Mouse (Mus musculus): ENCODE data around the gene Ndufa3. TPM values are rescaled to one million over a fixed set of nuclear protein-coding genes. Genes with fewer than 3 reads are reported as not detected.

The Ndufa3 gene
- total and polyA plus RNA-seq, 3 experiments, result 180 to 246 TPM; not detected in 1

DNA sequence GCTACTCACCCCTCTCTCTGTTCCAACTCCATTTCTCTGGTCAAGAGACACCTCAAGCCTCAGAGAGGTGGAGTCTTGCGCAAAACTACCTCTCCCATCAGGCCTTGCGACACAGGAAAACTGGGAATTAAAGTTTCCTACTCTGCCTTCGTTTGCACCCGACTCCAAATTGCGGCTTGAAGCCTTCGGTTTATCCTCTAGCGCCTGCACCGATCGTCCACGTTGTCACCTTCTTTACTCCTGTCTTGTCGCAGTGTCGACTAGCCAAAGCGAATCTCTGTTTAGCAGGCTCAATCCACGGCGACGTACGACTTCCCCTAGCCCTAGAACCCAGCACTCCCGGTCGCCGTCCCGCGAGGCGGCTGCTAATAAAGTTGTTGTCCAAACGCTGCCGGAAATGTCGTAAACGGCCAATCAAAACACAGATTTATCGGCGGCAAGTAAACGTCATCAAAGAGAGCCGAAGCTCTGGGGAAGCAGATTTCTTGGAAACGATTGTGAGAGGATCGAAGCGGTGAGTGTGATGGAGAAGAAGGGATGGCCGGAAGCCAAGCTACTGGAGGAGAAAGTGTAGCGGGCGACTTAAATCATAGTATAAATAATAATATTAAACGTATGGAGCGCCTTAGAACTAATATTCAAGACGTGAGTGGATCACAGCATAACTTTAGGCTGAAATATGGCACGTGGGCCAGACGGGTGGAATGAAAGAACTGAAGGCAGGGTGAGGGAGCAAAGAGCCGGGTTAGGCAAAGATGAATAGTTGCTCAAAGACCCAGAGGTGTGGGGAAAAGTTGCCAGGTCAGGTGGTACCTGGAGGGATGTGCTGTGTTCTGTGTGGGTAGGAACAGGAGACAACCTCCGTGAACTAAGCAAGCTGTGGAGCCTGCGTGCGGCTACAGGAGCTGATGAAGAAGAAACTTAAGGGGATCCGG lies 12.6 kb downstream of the Ndufa3 start, which contains the start of the genes Tfpt and Prpf31 (continued):
- no peak for TF ChIP-seq ZKSCAN1 (IDR thresholded peaks at IDR 0.05; ENCODE audit: low read depth, low read length)
- TF ChIP-seq BHLHE40 (IDR thresholded peaks at IDR 0.05; ENCODE audit: borderline replicate concordance, low read depth, low read length), result no peak
- no peak for TF ChIP-seq MEF2A (IDR thresholded peaks at IDR 0.05; ENCODE audit: extremely low read depth, insufficient replicate concordance, low read depth, low read length, poor library complexity, severe bottlenecking)

DNA sequence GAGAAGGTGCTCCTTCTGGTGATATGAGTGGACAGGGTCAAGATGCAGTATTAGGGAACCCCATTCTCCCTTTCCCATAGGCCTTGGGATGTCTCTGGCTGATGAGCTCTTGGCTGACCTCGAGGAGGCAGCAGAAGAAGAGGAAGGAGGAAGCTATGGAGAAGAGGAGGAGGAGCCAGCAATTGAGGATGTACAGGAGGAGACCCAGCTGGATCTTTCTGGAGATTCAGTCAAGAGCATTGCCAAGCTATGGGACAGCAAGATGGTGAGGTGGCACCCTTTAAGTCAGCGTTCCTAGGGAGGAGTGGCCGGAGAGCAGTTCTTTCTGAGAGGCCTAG lies 13.3 kb downstream of the Ndufa3 start:
- Histone ChIP-seq H3K27ac (ENCODE audit: control insufficient read depth, low read depth, low read length) (peak overlapping the region; percentile 60; the same call in 1 of the 2 replicates), H3K27me3 (ENCODE audit: control insufficient read depth in 1 of 2, insufficient read depth in 2 of 2, low read length in 2 of 2) (no peaks in the 10 kb centered on the region), H3K36me3 (ENCODE audit: control insufficient read depth in 1 of 2, insufficient read depth in 2 of 2, low read length in 2 of 2) (peaks cover 0 to 6% of the 10 kb centered on the region in 2 experiments; a peak in 3 of 4 replicates), H3K79me2 (ENCODE audit: control insufficient read depth, insufficient read depth, low read length, poor library complexity) (peaks cover 31% of the 10 kb centered on the region), H3K9ac (ENCODE audit: control insufficient read depth, low read depth, low read length, poor library complexity, severe bottlenecking) (peak overlapping the region; percentile 86), H3K9me3 (replicated peaks; ENCODE audit: insufficient read depth, low read length) (no peaks in the 10 kb centered on the region), H3K4me3 (ENCODE audit: control insufficient read depth in 1 of 2, insufficient read depth in 1 of 2, low read depth in 2 of 2, low read length in 2 of 2) (peak overlapping the region; percentile 65 to 98), H3K4me1 (ENCODE audit: control insufficient read depth in 1 of 2, insufficient read depth in 2 of 2, low read length in 2 of 2) (peaks cover 0 to 9% of the 10 kb centered on the region in 2 experiments; a peak in 2 of 4 replicates)
- TF ChIP-seq GATA1 (IDR thresholded peaks at IDR 0.05; ENCODE audit: low read depth, low read length) (no peak), BHLHE40 (IDR thresholded peaks at IDR 0.05; ENCODE audit: borderline replicate concordance, low read depth, low read length) (no peak), USF2 (IDR thresholded peaks at IDR 0.05; ENCODE audit: borderline replicate concordance in 1 of 2, insufficient read depth in 1 of 2, low read depth in 1 of 2, low read length in 2 of 2) (no peak), EP300 (IDR thresholded peaks at IDR 0.05; ENCODE audit: low read depth in 1 of 2, low read length in 2 of 2) (no peak), MAFK (IDR thresholded peaks at IDR 0.05; ENCODE audit: borderline replicate concordance, low read depth, low read length) (no peak), SIN3A (IDR thresholded peaks at IDR 0.05; ENCODE audit: low read length) (no peak), TAL1 (IDR thresholded peaks at IDR 0.05; ENCODE audit: low read length) (no peak), UBTF (IDR thresholded peaks at IDR 0.05; ENCODE audit: borderline replicate concordance, insufficient read depth, low read depth, low read length) (no peak), TBP (IDR thresholded peaks at IDR 0.05; ENCODE audit: low read depth, low read length) (no peak), HCFC1 (IDR thresholded peaks at IDR 0.05; ENCODE audit: low read depth, low read length) (no peak), KAT2A (conservative IDR thresholded peaks at IDR 0.05; ENCODE audit: low read depth, low read length) (no peak), E2F4 (IDR thresholded peaks at IDR 0.05; ENCODE audit: borderline replicate concordance, low read depth, low read length) (no peak), MXI1 (IDR thresholded peaks at IDR 0.05; ENCODE audit: low read depth, low read length) (no peak), ZMIZ1 (IDR thresholded peaks at IDR 0.05; ENCODE audit: low read depth, low read length) (no peak), POLR2AphosphoS5 (IDR thresholded peaks at IDR 0.05; ENCODE audit: borderline replicate concordance, low read depth, low read length) (no peak), POLR2A (IDR thresholded peaks at IDR 0.05; ENCODE audit: control insufficient read depth in 1 of 2, insufficient read depth in 1 of 2, low read depth in 1 of 2, low read length in 2 of 2, poor library complexity in 1 of 2) (no peak)
- DNase-seq (ENCODE audit: low read depth, low spot score), result peak; percentile 59
